Mouse (Mus musculus): ENCODE results near the gene Zfy2. TPM values are rescaled to one million over a fixed set of nuclear protein-coding genes. Genes with fewer than 3 reads are reported as not detected.

The Zfy2 gene
- total RNA-seq (2014; rRNA removed) (not detected in 2 replicates), polyA plus RNA-seq (2015; fragmentation: Nextera tagmentation; extraction: Ambion mirVana) (not detected in 2 replicates)

DNA sequence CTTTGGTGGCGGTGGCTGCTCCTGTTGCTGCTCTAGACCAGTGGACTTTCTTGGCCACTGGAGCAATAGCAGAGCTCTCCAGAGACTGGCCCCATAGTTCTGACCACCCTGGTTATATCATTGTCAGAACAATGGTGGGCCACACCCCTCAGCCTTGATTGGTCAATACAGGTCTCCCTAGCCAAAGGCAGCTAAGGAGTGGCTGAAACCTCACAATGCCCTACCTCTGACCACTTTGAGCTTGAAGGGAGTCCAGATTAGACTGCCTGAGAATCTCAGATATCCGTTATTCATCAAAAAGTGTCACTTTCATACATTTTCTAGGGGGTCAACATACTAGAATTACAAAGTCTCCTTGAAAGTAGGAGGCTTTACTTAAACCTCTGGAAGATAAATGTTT, at the start of gene Zfy2:
Gene Zfy2 (minus strand): TSS at position 101 of the 400 bp plus-strand sequence.
- Histone ChIP-seq H3K36me3 (ENCODE audit: insufficient read depth) (no peaks in the 10 kb centered on the region), H3K27ac (ENCODE audit: low read depth, low read length) (no peak within 1 kb of the TSS), H3K27me3 (ENCODE audit: insufficient read depth, low read length) (no peaks in the 10 kb centered on the region), H3K4me1 (ENCODE audit: insufficient read depth) (no peaks in the 10 kb centered on the region), H3K9ac (no peak within 1 kb of the TSS), H3K9me3 (ENCODE audit: low read length) (no peaks in the 10 kb centered on the region), H3K4me2 (ENCODE audit: low read depth) (no peak within 1 kb of the TSS), H3K4me3 (ENCODE audit: low read depth, low read length) (no peak within 1 kb of the TSS)
- 78% methylated on average over 1 of the region's 2 CpGs for WGBS
- DNase-seq (no peak), ATAC-seq (no peak)
- TF ChIP-seq CTCF (IDR thresholded peaks at IDR 0.05; ENCODE audit: low read depth) = no peak

Measured in forebrain, postnatal 0 days (tissue).